Mouse (Mus musculus): ENCODE measurements around the gene Cars.

The Cars gene

GRCm38 (mm10) chr7:143511335-143511712 is 88.6 kb downstream of the Cars start:
- no peak for DNase-seq (ENCODE audit: low spot score)

GRCm38 (mm10) chr7:143510593-143511334 is 89.1 kb downstream of the Cars start:
- no peak for DNase-seq (ENCODE audit: low spot score)

DNA sequence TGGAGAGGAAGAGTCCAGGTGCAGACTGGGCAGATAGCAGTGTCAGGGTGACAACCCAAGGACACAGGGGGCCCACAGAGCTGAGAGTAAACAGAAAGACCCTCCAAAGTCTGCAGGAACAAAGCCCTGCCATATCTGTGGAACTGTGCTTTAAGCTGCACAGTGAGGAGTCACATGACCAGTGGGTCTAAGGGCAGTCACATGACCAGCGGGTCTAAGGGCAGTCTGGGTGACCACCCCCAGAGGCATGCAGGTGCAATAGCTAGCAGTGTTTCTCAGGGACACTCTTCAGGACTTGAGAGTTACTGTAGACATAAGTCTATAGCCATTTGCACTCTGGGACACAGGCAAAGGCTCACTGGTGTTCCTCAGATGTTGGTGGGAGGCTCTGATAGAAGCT is 90.3 kb downstream of the Cars start:
- DNase-seq (ENCODE audit: low spot score), result no peak

All from urinary bladder, postnatal 14 days (tissue).